Mouse (Mus musculus): ENCODE measurements around the gene Fgf12. TPM values are rescaled to one million over a fixed set of nuclear protein-coding genes. Genes with fewer than 3 reads are reported as not detected.
A peak's percentile ranks its signal among the peaks of the same experiment; 100 is the strongest.

Fgf12 gene
- total and polyA plus RNA-seq, 3 experiments = 0.76 TPM; not detected in 2

DNA sequence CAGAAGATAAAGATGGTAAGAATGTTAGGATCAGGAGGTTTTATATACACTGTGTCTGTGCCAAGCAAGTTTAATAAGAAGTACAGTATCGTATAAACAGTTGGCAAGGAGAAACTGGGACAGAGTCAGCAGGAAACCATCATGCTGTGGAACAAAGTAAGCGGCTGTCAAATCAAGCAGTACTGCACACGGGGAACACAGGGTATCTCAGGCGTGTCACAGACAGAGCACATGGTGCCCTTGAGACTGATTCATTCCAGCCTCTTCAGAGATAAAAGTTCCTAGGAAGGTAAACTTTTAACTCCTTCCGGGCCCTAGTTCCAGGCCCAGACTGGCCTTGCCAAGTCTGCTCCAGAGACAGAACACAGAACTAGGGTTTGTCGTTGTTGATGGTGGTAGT, 240.4 kb downstream of the Fgf12 start:
- H3K4me3 ChIP-seq (ENCODE audit: low read depth, low read length) = no peak overlapping the region
- no peak for ATAC-seq (ENCODE audit: extremely low read depth, insufficient number of reproducible peaks, low FRiP score, poor library complexity, severe bottlenecking)
- H3K36me3 ChIP-seq (replicated peaks) = no peaks in the 10 kb centered on the region
- TF ChIP-seq POLR2AphosphoS5 (IDR thresholded peaks at IDR 0.05; ENCODE audit: insufficient replicate concordance, low read depth, low read length) (no peak), CTCF (IDR thresholded peaks at IDR 0.05; ENCODE audit: low read depth, low read length) (no peak), GATA2 (IDR thresholded peaks at IDR 0.05; ENCODE audit: borderline replicate concordance, low read depth, low read length) (no peak)
- peaks cover 7% of the 10 kb centered on the region; the same call in 1 of the 2 replicates for H3K9me3 ChIP-seq (replicated peaks)
- H3K4me1 ChIP-seq (ENCODE audit: insufficient read depth, low read depth, low read length) = no peaks in the 10 kb centered on the region
- H3K27me3 ChIP-seq (ENCODE audit: insufficient read depth, low read length) = no peaks in the 10 kb centered on the region
- no peak for DNase-seq (ENCODE audit: low spot score)

DNA sequence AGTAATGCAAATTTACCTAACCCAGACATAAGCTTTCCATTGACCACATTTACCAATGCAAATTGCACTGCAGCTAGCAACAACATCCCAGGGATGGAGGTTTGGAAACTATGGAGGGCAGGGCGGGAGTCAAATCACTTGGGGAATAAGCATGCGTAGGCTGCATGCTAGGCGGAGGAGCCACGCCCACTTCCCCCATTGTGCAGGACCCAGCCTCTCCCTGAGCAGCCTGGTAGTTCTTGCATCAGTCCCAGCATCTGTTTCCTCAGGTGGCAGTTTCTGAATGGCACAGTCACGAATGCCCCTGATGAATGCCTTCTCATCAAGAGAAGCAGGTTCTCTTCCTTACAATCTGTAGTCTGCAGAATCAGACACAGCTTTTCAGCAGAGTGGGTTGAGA, 241.5 kb downstream of the Fgf12 start:
- Histone ChIP-seq H3K4me1 (ENCODE audit: insufficient read depth, low read depth, low read length) (no peaks in the 10 kb centered on the region), H3K9me3 (replicated peaks) (peaks cover 7% of the 10 kb centered on the region; the same call in 1 of the 2 replicates), H3K36me3 (replicated peaks) (no peaks in the 10 kb centered on the region), H3K27me3 (ENCODE audit: insufficient read depth, low read length) (no peaks in the 10 kb centered on the region), H3K4me3 (ENCODE audit: low read depth, low read length) (no peak overlapping the region)
- ATAC-seq (ENCODE audit: extremely low read depth, insufficient number of reproducible peaks, low FRiP score, poor library complexity, severe bottlenecking) = no peak
- no peak for DNase-seq (ENCODE audit: low spot score)
- no peak for TF ChIP-seq GATA2 (IDR thresholded peaks at IDR 0.05; ENCODE audit: borderline replicate concordance, low read depth, low read length)
- TF ChIP-seq GATA1 (IDR thresholded peaks at IDR 0.05; ENCODE audit: borderline replicate concordance, low read length) = no peak
- no peak for TF ChIP-seq POLR2AphosphoS5 (IDR thresholded peaks at IDR 0.05; ENCODE audit: insufficient replicate concordance, low read depth, low read length)
- TF ChIP-seq CTCF (IDR thresholded peaks at IDR 0.05; ENCODE audit: low read depth, low read length) = no peak
- TF ChIP-seq TAL1 (conservative IDR thresholded peaks at IDR 0.05; ENCODE audit: low read depth, low read length) = no peak

DNA sequence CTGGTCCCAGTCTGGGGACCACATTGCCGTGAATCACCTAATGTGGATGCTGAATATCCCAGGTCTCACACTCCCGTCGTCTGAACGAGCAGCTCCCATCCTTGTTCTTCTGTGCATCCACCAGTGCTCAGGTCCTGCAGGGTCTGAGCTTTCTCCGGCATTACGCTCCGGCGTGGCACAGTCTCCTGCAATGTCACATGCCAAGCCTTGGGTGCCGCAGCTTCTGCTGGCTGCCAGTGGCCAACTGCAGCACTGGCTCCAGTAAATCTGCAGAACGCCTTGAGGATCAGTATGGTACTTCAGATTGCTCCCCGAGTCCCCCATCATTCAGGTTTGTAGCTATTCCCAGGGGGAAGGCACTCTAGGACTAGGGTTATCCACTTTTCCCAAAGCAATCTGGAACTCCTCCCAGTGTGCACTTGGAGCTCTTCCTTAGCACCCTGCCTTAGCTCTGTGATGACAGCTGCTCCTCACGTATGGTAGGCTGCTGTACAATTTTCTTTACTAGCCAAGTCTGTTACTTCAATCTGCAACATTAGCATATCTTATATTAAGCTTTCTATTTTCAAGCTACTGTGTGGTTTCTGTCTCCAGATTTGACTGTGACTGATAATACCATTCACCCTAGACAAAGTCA, 254.8 kb downstream of the Fgf12 start:
- Histone ChIP-seq H3K4me3 (ENCODE audit: low read depth, low read length) (no peak overlapping the region), H3K9me3 (replicated peaks) (peaks cover 4% of the 10 kb centered on the region; the same call in 1 of the 2 replicates), H3K27me3 (ENCODE audit: insufficient read depth, low read length) (no peaks in the 10 kb centered on the region), H3K4me1 (ENCODE audit: insufficient read depth, low read depth, low read length) (no peaks in the 10 kb centered on the region), H3K36me3 (replicated peaks) (no peaks in the 10 kb centered on the region)
- ATAC-seq (ENCODE audit: extremely low read depth, insufficient number of reproducible peaks, low FRiP score, poor library complexity, severe bottlenecking) (no peak), DNase-seq (ENCODE audit: low spot score) (no peak)
- TF ChIP-seq GATA1 (IDR thresholded peaks at IDR 0.05; ENCODE audit: borderline replicate concordance, low read length) (no peak), POLR2AphosphoS5 (IDR thresholded peaks at IDR 0.05; ENCODE audit: insufficient replicate concordance, low read depth, low read length) (no peak), GATA2 (IDR thresholded peaks at IDR 0.05; ENCODE audit: borderline replicate concordance, low read depth, low read length) (no peak), CTCF (IDR thresholded peaks at IDR 0.05; ENCODE audit: low read depth, low read length) (no peak), TAL1 (conservative IDR thresholded peaks at IDR 0.05; ENCODE audit: low read depth, low read length) (no peak)

DNA sequence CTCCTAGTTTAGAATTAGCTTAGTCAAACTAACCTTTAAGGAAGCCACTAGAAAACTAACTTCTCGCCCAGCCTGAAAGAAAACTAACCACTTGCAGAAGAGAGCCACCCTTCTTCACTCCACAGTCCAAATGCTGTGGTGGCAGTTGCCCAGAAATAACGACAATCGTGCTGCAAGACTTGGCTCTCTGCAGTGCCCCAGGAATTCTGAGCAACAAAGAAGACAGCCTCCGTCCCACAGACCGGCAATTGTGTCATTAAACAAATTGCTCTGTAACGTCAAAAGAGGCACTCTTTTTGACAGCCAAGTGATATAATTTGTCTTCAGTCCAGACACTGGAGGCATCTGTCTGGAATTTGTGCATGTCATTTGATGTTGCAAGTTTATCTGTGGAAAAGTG, 261.2 kb downstream of the Fgf12 start:
- Histone ChIP-seq H3K9me3 (replicated peaks) (no peaks in the 10 kb centered on the region), H3K27me3 (ENCODE audit: insufficient read depth, low read length) (no peaks in the 10 kb centered on the region), H3K4me1 (ENCODE audit: insufficient read depth, low read depth, low read length) (no peaks in the 10 kb centered on the region), H3K36me3 (replicated peaks) (no peaks in the 10 kb centered on the region), H3K4me3 (ENCODE audit: low read depth, low read length) (no peak overlapping the region)
- ATAC-seq (ENCODE audit: extremely low read depth, insufficient number of reproducible peaks, low FRiP score, poor library complexity, severe bottlenecking) (no peak), DNase-seq (ENCODE audit: low spot score) (no peak)
- no peak for TF ChIP-seq TAL1 (conservative IDR thresholded peaks at IDR 0.05; ENCODE audit: low read depth, low read length)
- TF ChIP-seq CTCF (IDR thresholded peaks at IDR 0.05; ENCODE audit: low read depth, low read length) = no peak
- TF ChIP-seq POLR2AphosphoS5 (IDR thresholded peaks at IDR 0.05; ENCODE audit: insufficient replicate concordance, low read depth, low read length) = no peak
- no peak for TF ChIP-seq GATA1 (IDR thresholded peaks at IDR 0.05; ENCODE audit: borderline replicate concordance, low read length)
- no peak for TF ChIP-seq GATA2 (IDR thresholded peaks at IDR 0.05; ENCODE audit: borderline replicate concordance, low read depth, low read length)

DNA sequence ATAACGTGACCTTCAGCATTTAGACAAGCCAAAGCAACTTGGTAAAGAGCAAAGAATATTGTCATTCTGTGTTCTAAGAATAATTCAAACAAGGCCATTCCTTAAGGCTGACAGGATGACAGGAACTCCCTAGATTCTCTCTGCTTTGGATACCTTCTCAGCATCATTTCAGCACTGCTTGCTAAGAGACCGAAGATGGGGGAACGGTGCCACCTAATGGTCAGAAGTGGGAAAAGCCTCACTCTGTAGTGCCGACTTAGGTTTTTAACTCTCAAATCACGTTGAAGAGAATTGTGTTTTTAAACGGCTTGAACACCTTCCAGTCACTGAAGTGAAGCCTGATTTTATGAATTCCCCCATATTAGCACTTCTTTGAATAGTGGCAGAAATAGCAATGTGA, 262.4 kb downstream of the Fgf12 start:
- Histone ChIP-seq H3K9me3 (replicated peaks) (peaks cover 9% of the 10 kb centered on the region; the same call in 1 of the 2 replicates), H3K27me3 (ENCODE audit: insufficient read depth, low read length) (no peaks in the 10 kb centered on the region), H3K4me3 (ENCODE audit: low read depth, low read length) (no peak overlapping the region), H3K36me3 (replicated peaks) (no peaks in the 10 kb centered on the region), H3K4me1 (ENCODE audit: insufficient read depth, low read depth, low read length) (no peaks in the 10 kb centered on the region)
- ATAC-seq (ENCODE audit: extremely low read depth, insufficient number of reproducible peaks, low FRiP score, poor library complexity, severe bottlenecking) (peak; percentile 74), DNase-seq (ENCODE audit: low spot score) (no peak)
- TF ChIP-seq GATA1 (IDR thresholded peaks at IDR 0.05; ENCODE audit: borderline replicate concordance, low read length) (no peak), CTCF (IDR thresholded peaks at IDR 0.05; ENCODE audit: low read depth, low read length) (peak; percentile 39), GATA2 (IDR thresholded peaks at IDR 0.05; ENCODE audit: borderline replicate concordance, low read depth, low read length) (no peak)

DNA sequence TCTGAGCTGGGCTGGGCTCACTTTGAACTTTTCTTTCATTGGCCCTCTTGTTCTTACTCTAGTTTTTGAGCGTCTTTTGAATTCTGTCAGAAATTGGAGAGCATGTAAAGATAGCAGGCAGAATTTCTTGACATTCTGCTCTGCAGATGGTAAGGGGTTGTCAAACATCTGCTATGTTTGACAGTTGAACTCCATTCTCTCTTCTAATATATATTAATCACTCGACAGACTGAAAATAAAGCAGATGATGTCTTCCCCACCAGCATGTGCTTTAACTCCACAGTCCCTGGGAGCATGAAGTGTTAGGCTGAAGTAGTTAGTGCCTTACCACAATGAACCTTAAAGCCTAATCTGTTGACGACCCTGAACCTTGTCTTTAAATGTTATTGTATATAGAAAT, 267.9 kb downstream of the Fgf12 start:
- H3K4me1 ChIP-seq (ENCODE audit: insufficient read depth, low read depth, low read length) = no peaks in the 10 kb centered on the region
- H3K4me3 ChIP-seq (ENCODE audit: low read depth, low read length) = no peak overlapping the region
- peaks cover 11% of the 10 kb centered on the region; the same call in 1 of the 2 replicates for H3K9me3 ChIP-seq (replicated peaks)
- DNase-seq (ENCODE audit: low spot score) (no peak), ATAC-seq (ENCODE audit: extremely low read depth, insufficient number of reproducible peaks, low FRiP score, poor library complexity, severe bottlenecking) (no peak)
- H3K36me3 ChIP-seq (replicated peaks) = no peaks in the 10 kb centered on the region
- H3K27me3 ChIP-seq (ENCODE audit: insufficient read depth, low read length) = no peaks in the 10 kb centered on the region
- no peak for TF ChIP-seq GATA1 (IDR thresholded peaks at IDR 0.05; ENCODE audit: borderline replicate concordance, low read length)
- no peak for TF ChIP-seq TAL1 (conservative IDR thresholded peaks at IDR 0.05; ENCODE audit: low read depth, low read length)
- TF ChIP-seq GATA2 (IDR thresholded peaks at IDR 0.05; ENCODE audit: borderline replicate concordance, low read depth, low read length) = no peak
- TF ChIP-seq CTCF (IDR thresholded peaks at IDR 0.05; ENCODE audit: low read depth, low read length) = no peak
- TF ChIP-seq POLR2AphosphoS5 (IDR thresholded peaks at IDR 0.05; ENCODE audit: insufficient replicate concordance, low read depth, low read length) = no peak

Data from G1E (cell line).